Mouse (Mus musculus) CH12.LX (cell line): ENCODE results near the gene Micall2. TPM values are rescaled to one million over a fixed set of nuclear protein-coding genes. Genes with fewer than 3 reads are reported as not detected.

Experiments
- DNase-seq: peaks from one replicate; pipeline ENCODE4 v3.0.0-alpha.2; 2013; ENCODE audit errors: extremely low read depth
- H3K27ac ChIP-seq: 2 replicates; pipeline ENCODE4 v1.5.1; 2012; ENCODE audit warnings: low read depth, mild to moderate bottlenecking, control low read depth, moderate library complexity; ENCODE audit not compliant: insufficient read depth
- H3K27me3 ChIP-seq: replicated peaks from 2 replicates; pipeline ENCODE3; 2012; ENCODE audit warnings: inconsistent platforms
- H3K36me3 ChIP-seq, 2 experiments: replicated peaks in 1 of 2; 2 replicates each; pipeline versions ENCODE3 to v1.6.1; 2012; ENCODE audit warnings: inconsistent platforms in 1 of 2, low read length in 1 of 2, mild to moderate bottlenecking in 1 of 2, mixed read lengths in 1 of 2, moderate library complexity in 1 of 2; ENCODE audit not compliant: control insufficient read depth in 1 of 2, insufficient read depth in 1 of 2
- H3K4me1 ChIP-seq, 2 experiments: 2 replicates each; pipeline ENCODE4 v1.6.1; 2012; ENCODE audit warnings: inconsistent platforms in 1 of 2, moderate library complexity in 1 of 2; ENCODE audit not compliant: insufficient read depth in 2 of 2, control insufficient read depth in 1 of 2
- H3K4me2 ChIP-seq: 2 replicates; pipeline ENCODE4 v1.6.1; 2012; ENCODE audit warnings: low read depth, mild to moderate bottlenecking, control low read depth; ENCODE audit not compliant: poor library complexity, insufficient read depth, severe bottlenecking
- H3K4me3 ChIP-seq, 3 experiments: fragments of 150-350 bp in 1 of 3; sonication (generic) in 1 of 3; replicated peaks in 1 of 3; 2 replicates each; pipeline versions ENCODE3 to v1.5.1; 2011 to 2012; ENCODE audit warnings: low read depth in 2 of 3, low read length in 2 of 3, mild to moderate bottlenecking in 2 of 3, moderate library complexity in 2 of 3, control low read depth in 1 of 3, improper control_type of control experiment in 1 of 3, inconsistent platforms in 1 of 3, mixed read lengths in 1 of 3; ENCODE audit not compliant: poor library complexity in 1 of 3
- H3K79me2 ChIP-seq: replicated peaks from 2 replicates; pipeline ENCODE4 v1.6.1; 2012; ENCODE audit warnings: mild to moderate bottlenecking, moderate library complexity; ENCODE audit not compliant: control insufficient read depth, poor library complexity, insufficient read depth, severe bottlenecking; ENCODE audit errors: extremely low read depth
- H3K9ac ChIP-seq: 2 replicates; pipeline ENCODE4 v1.6.1; 2012; ENCODE audit warnings: low read depth, mild to moderate bottlenecking, control low read depth, moderate library complexity; ENCODE audit not compliant: insufficient read depth
- H3K9me3 ChIP-seq: replicated peaks from 2 replicates; pipeline ENCODE3; 2012; ENCODE audit warnings: low read length, inconsistent platforms, mixed read lengths
- BHLHE40 ChIP-seq: IDR thresholded peaks from 2 replicates; pipeline ENCODE4 v1.6.1; 2011; ENCODE audit warnings: mild to moderate bottlenecking, low read depth, low read length, improper control_type of control experiment
- CHD1 ChIP-seq: IDR thresholded peaks from 2 replicates; pipeline ENCODE4 v1.6.1; 2012; ENCODE audit warnings: low read depth, low read length, improper control_type of control experiment, inconsistent platforms
- CHD2 ChIP-seq: IDR thresholded peaks from 2 replicates; pipeline ENCODE4 v1.6.1; 2011; ENCODE audit warnings: low read length, improper control_type of control experiment
- EP300 ChIP-seq: IDR thresholded peaks from 2 replicates; pipeline ENCODE4 v1.6.1; 2011; ENCODE audit warnings: low read length, improper control_type of control experiment
- HCFC1 ChIP-seq: IDR thresholded peaks from 2 replicates; pipeline ENCODE4 v1.6.1; 2012; ENCODE audit warnings: low read depth, mild to moderate bottlenecking, inconsistent platforms, low read length, improper control_type of control experiment
- IRF4 ChIP-seq: IDR thresholded peaks from 2 replicates; pipeline ENCODE4 v1.6.1; 2014; ENCODE audit warnings: low read depth, mild to moderate bottlenecking, inconsistent platforms, low read length, improper control_type of control experiment
- JUND ChIP-seq: conservative IDR thresholded peaks from 2 replicates; pipeline ENCODE4 v1.6.1; 2011; ENCODE audit warnings: low read depth, low read length, improper control_type of control experiment
- MAFK ChIP-seq: IDR thresholded peaks from 2 replicates; pipeline ENCODE4 v1.6.1; 2011; ENCODE audit warnings: low read length, improper control_type of control experiment; ENCODE audit not compliant: insufficient replicate concordance
- MAX ChIP-seq: IDR thresholded peaks from 2 replicates; pipeline ENCODE4 v1.6.1; 2011; ENCODE audit warnings: low read length, improper control_type of control experiment
- MXI1 ChIP-seq: IDR thresholded peaks from 2 replicates; pipeline ENCODE4 v1.6.1; 2011; ENCODE audit warnings: mild to moderate bottlenecking, low read depth, low read length, improper control_type of control experiment
- MYC ChIP-seq: IDR thresholded peaks from 2 replicates; pipeline ENCODE4 v1.6.1; 2011; ENCODE audit warnings: low read depth, mild to moderate bottlenecking, improper control_type of control experiment, low read length
- NELFE ChIP-seq: IDR thresholded peaks from 2 replicates; pipeline ENCODE4 v1.6.1; 2011; ENCODE audit warnings: low read depth, low read length, improper control_type of control experiment
- NRF1 ChIP-seq: IDR thresholded peaks from 2 replicates; pipeline ENCODE4 v1.6.1; 2014; ENCODE audit warnings: low read depth, mild to moderate bottlenecking, inconsistent platforms, low read length, improper control_type of control experiment, moderate library complexity
- PAX5 ChIP-seq: IDR thresholded peaks from 2 replicates; pipeline ENCODE4 v1.6.1; 2012; ENCODE audit warnings: low read length, inconsistent platforms, mixed read lengths
- POLR2A ChIP-seq: IDR thresholded peaks from 2 replicates; pipeline ENCODE4 v1.6.1; 2011; ENCODE audit warnings: low read depth, mild to moderate bottlenecking, improper control_type of control experiment, low read length
- RAD21 ChIP-seq: IDR thresholded peaks from 2 replicates; pipeline ENCODE4 v1.6.1; 2011; ENCODE audit warnings: low read depth, mild to moderate bottlenecking, low read length, improper control_type of control experiment, moderate library complexity
- RCOR1 ChIP-seq: conservative IDR thresholded peaks from 2 replicates; pipeline ENCODE4 v1.6.1; 2012; ENCODE audit warnings: low read depth, mild to moderate bottlenecking, inconsistent platforms, low read length, improper control_type of control experiment
- TCF12 ChIP-seq: IDR thresholded peaks from 2 replicates; pipeline ENCODE4 v1.6.1; 2014; ENCODE audit warnings: low read depth, mild to moderate bottlenecking, inconsistent platforms, low read length, improper control_type of control experiment
- USF1 ChIP-seq: IDR thresholded peaks from 2 replicates; pipeline ENCODE4 v1.6.1; 2014; ENCODE audit warnings: low read depth, mild to moderate bottlenecking, inconsistent platforms, low read length, improper control_type of control experiment
- USF2 ChIP-seq: conservative IDR thresholded peaks from 2 replicates; pipeline ENCODE4 v1.6.1; 2011; ENCODE audit warnings: low read depth, low read length, improper control_type of control experiment
- ZC3H11A ChIP-seq: IDR thresholded peaks from 2 replicates; pipeline ENCODE4 v1.6.1; 2012; ENCODE audit warnings: low read depth, mild to moderate bottlenecking, inconsistent platforms, low read length, improper control_type of control experiment
- ZMIZ1 ChIP-seq: IDR thresholded peaks from 2 replicates; pipeline ENCODE4 v1.6.1; 2012; ENCODE audit warnings: low read depth, mild to moderate bottlenecking, inconsistent platforms, low read length, improper control_type of control experiment
- ZNF384 ChIP-seq: IDR thresholded peaks from 2 replicates; pipeline ENCODE4 v1.6.1; 2012; ENCODE audit warnings: low read depth, low read length, improper control_type of control experiment, inconsistent platforms
- dilution Hi-C: fragments of 300-500 bp; cut with MboI; formaldehyde crosslinking; loops from 2 replicates; pipeline ENCODE4 v1.14.3; 2020; ENCODE audit warnings: low sequenced_read_pairs; ENCODE audit not compliant: extremely low pct_unique_long_range_greater_than_20kb, extremely low pct_ligation_motif_present
- in situ Hi-C: fragments of 300-500 bp; cut with MboI; formaldehyde crosslinking; loops from 3 replicates; pipeline ENCODE4 v1.14.3; 2019; ENCODE audit warnings: low sequenced_read_pairs, low pct_ligation_motif_present, low pct_unique_long_range_greater_than_20kb, mixed read lengths
- polyA plus RNA-seq: library from polyadenylated mRNA; unstranded; fragments of >175 nt; gene quantifications from 2 replicates; pipeline ENCODE4 v1.2.1, GENCODE M21; 2012; ENCODE audit warnings: low read depth; ENCODE audit not compliant: insufficient read length
- total RNA-seq, 2 experiments: library from RNA; depleted of rRNA; stranded (reverse); fragments of 300-350 nt in 1 of 2; fragments of >200 nt in 1 of 2; gene quantifications; 2 replicates each; pipeline ENCODE4 v1.2.3; 2012 to 2014

Micall2 gene
- total and polyA plus RNA-seq, 3 experiments = 1.3 to 3.0 (median 1.7) TPM

- H3K9me3 ChIP-seq = no peaks in the 10 kb centered on the region
- in situ Hi-C loops = no loop called here
Measured at GRCm38 (mm10) chr5:139758096-139758495, 22.0 kb upstream of the Micall2 start.

GRCm38 (mm10) chr5:139756586-139756985 lies 20.4 kb upstream of the Micall2 start:
- no peaks in the 10 kb centered on the region for H3K79me2 ChIP-seq
- no peak for DNase-seq
- TF ChIP-seq NRF1 (no peak), ZNF384 (no peak), IRF4 (no peak), RCOR1 (no peak), TCF12 (no peak), MXI1 (no peak), ZMIZ1 (no peak), BHLHE40 (no peak), CHD1 (no peak), NELFE (no peak), PAX5 (no peak), HCFC1 (no peak), MYC (no peak), USF1 (no peak), ZC3H11A (no peak)

More at GRCm38 (mm10) chr5:139758096-139758495, 22.0 kb upstream of the Micall2 start:
- Histone ChIP-seq H3K4me2 (no peak overlapping the region), H3K79me2 (no peaks in the 10 kb centered on the region), H3K27ac (no peak overlapping the region), H3K27me3 (no peaks in the 10 kb centered on the region), H3K4me1 (0 out of 4 replicates have a peak, but pooled peaks cover 0 to 2% of the 10 kb centered on the region in 2 experiments)
- dilution Hi-C loops = no loop called here
- TF ChIP-seq CHD2 = no peak
- TF ChIP-seq BHLHE40 = no peak
- no peak for TF ChIP-seq RAD21
- TF ChIP-seq MAFK = no peak
- no peak for TF ChIP-seq USF2
- TF ChIP-seq JUND = no peak
- TF ChIP-seq MAX = no peak
- no peak for TF ChIP-seq EP300
- TF ChIP-seq POLR2A = no peak
- TF ChIP-seq, all 38 proteins: peak for 0
- DNase-seq = no peak
- Histone ChIP-seq H3K9ac (no peak overlapping the region), H3K4me3 (no peak overlapping the region), H3K36me3 (peaks cover 97 to 100% of the 10 kb centered on the region in 2 experiments)

More at GRCm38 (mm10) chr5:139756586-139756985, 20.4 kb upstream of the Micall2 start:
- Histone ChIP-seq H3K27me3 (no peaks in the 10 kb centered on the region), H3K4me1 (0 out of 4 replicates have a peak, but pooled peaks cover 0 to 2% of the 10 kb centered on the region in 2 experiments), H3K4me2 (no peak overlapping the region), H3K9ac (no peak overlapping the region), H3K4me3 (no peak overlapping the region), H3K36me3 (peaks cover 97 to 100% of the 10 kb centered on the region in 2 experiments), H3K27ac (no peak overlapping the region), H3K9me3 (no peaks in the 10 kb centered on the region)
- in situ Hi-C loops (no loop called here), dilution Hi-C loops (no loop called here)
